Comparison of ENCODE assay signal across 17 mouse cellular contexts in the genomic region with DNA sequence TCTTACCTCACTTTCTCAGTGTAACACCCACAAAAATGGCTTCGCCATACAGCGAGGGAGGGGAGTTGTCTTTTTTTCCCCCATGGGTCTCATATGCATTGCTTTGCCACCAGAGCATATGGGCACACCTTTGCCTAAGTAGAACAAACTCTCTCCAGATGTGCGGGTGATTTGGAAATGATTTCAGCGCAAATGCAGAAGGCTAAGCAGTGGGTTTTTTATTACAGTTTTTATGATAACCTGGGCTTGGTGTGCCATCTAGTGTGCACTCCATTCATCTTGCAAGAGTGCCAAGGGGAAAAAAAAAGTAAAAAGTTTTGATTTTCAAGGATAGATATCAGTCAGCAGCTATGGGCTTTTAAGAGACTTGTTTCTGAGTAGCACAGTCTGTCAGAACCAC. TPM values are rescaled to one million over a fixed set of nuclear protein-coding genes. Genes with fewer than 3 reads are reported as not detected.
A peak's percentile ranks its signal among the peaks of the same experiment; 100 is the strongest.
DNase-seq lines count a peak whose midpoint lies in the region; ATAC-seq and TF ChIP-seq lines count a peak whose summit lies in the region.
"Had no signal": no experiment of that assay in that cellular context is flagged by ENCODE, and none has a peak within 500 bp of the region (broad histone marks: within the 10 kb centered on the region; RNA-seq: fewer than 3 reads in every experiment).

No protein-coding gene starts in this region.

- H3K4me2 ChIP-seq in embryonic facial prominence, embryonic 14.5 days (ENCODE audit: low read depth, low read length): no peak overlapping the region
- H3K4me2 ChIP-seq: heart, embryonic 15.5 days; hindbrain, embryonic 12.5 days; liver, embryonic 11.5 days had no signal

- H3K9ac ChIP-seq in embryonic facial prominence, embryonic 14.5 days (ENCODE audit: low read depth, low read length): no peak overlapping the region
- H3K9ac ChIP-seq: heart, embryonic 15.5 days; hindbrain, embryonic 12.5 days had no signal

- no peak for ATAC-seq in embryonic facial prominence, embryonic 14.5 days (ENCODE audit: low read depth)
- ATAC-seq: lung, postnatal 0 days had no signal

- H3K27ac ChIP-seq in gastrocnemius, adult 2 months: no peak overlapping the region
- no peak overlapping the region for H3K27ac ChIP-seq in thymus, adult 2 months (ENCODE audit: control insufficient read depth, insufficient read depth, low read length)
- no peak overlapping the region for H3K27ac ChIP-seq in embryonic facial prominence, embryonic 14.5 days (replicated peaks; ENCODE audit: low read depth, low read length)
- H3K27ac ChIP-seq: heart, embryonic 15.5 days; hindbrain, embryonic 12.5 days had no signal

- H3K4me1 ChIP-seq in thymus, adult 2 months (replicated peaks; ENCODE audit: control insufficient read depth, insufficient read depth, low read length): no peaks in the 10 kb centered on the region
- 0 out of 2 replicates have a peak, but pooled peaks cover 4% of the 10 kb centered on the region for H3K4me1 ChIP-seq in embryonic facial prominence, embryonic 14.5 days (ENCODE audit: control insufficient read depth, insufficient read depth, low read length)
- H3K4me1 ChIP-seq: hindbrain, embryonic 12.5 days had no signal

- no peaks in the 10 kb centered on the region for H3K9me3 ChIP-seq in embryonic facial prominence, embryonic 14.5 days (ENCODE audit: control insufficient read depth, low read length)
- H3K9me3 ChIP-seq: heart, embryonic 15.5 days; hindbrain, embryonic 12.5 days; megakaryocyte, embryonic 14.5 days had no signal

- no peaks in the 10 kb centered on the region for H3K27me3 ChIP-seq in thymus, adult 2 months (ENCODE audit: control insufficient read depth, insufficient read depth, low read length)
- no peaks in the 10 kb centered on the region for H3K27me3 ChIP-seq in embryonic facial prominence, embryonic 14.5 days (replicated peaks; ENCODE audit: control insufficient read depth, insufficient read depth, low read length)
- H3K27me3 ChIP-seq: heart, embryonic 15.5 days; hindbrain, embryonic 12.5 days had no signal

- H3K36me3 ChIP-seq in thymus, adult 2 months (ENCODE audit: control insufficient read depth, insufficient read depth, low read length): no peaks in the 10 kb centered on the region
- no peaks in the 10 kb centered on the region for H3K36me3 ChIP-seq in embryonic facial prominence, embryonic 14.5 days (ENCODE audit: control insufficient read depth, insufficient read depth, low read length)
- H3K36me3 ChIP-seq: heart, embryonic 15.5 days; hindbrain, embryonic 12.5 days had no signal

- TF ChIP-seq CTCF in gastrocnemius, adult 2 months (IDR thresholded peaks at IDR 0.05): peak; percentile 22; the same call in 1 of the 2 replicates
- TF ChIP-seq CTCF in thymus, adult 2 months (IDR thresholded peaks at IDR 0.05; ENCODE audit: borderline replicate concordance, control insufficient read depth, extremely low read depth, insufficient read depth, low read length, poor library complexity): no peak

- WGBS in thymus, adult 2 months: 81% methylated on average over 4 of the region's 4 CpGs
- 47% methylated on average over 4 of the region's 4 CpGs for WGBS in embryonic facial prominence, embryonic 14.5 days

- DNase-seq in gastrocnemius, adult 2 months: no peak
- DNase-seq in gastrocnemius, adult 18-20 months (ENCODE audit: low spot score): no peak
- peak; percentile 21 for DNase-seq in thymus, postnatal 0 days (ENCODE audit: low spot score)
- DNase-seq in thymus, adult 2 months: no peak
- peak; percentile 46 for DNase-seq in embryonic facial prominence, embryonic 14.5 days (ENCODE audit: low spot score)
- no peak for DNase-seq in cerebellum, adult 9-11 months
- no peak for DNase-seq in spleen, adult 18-20 months
- DNase-seq: kidney, adult 18-20 months; right cerebral cortex, postnatal 25 days; thymus, postnatal 25 days had no signal

- TF ChIP-seq POLR2A in thymus, adult 2 months (IDR thresholded peaks at IDR 0.05; ENCODE audit: control insufficient read depth, extremely low read depth, insufficient read depth, low read length, poor library complexity): no peak

- intact Hi-C loops in gastrocnemius, adult 2 months (cut with DNase I): loop anchor here (10.0 kb wide), 1 partner anchor 260 kb away; no protein-coding TSS in a partner anchor

- H3K4me3 ChIP-seq in gastrocnemius, adult 2 months: no peak overlapping the region
- H3K4me3 ChIP-seq in thymus, adult 2 months (ENCODE audit: control insufficient read depth, insufficient read depth, low read length): no peak overlapping the region
- H3K4me3 ChIP-seq in embryonic facial prominence, embryonic 14.5 days (ENCODE audit: low read depth, low read length): no peak overlapping the region
- H3K4me3 ChIP-seq: heart, embryonic 15.5 days; hindbrain, embryonic 12.5 days; megakaryocyte, embryonic 14.5 days had no signal

RNA-seq across cellular contexts. Expression of a gene that starts 28.7 kb away (rescaled TPM):
- total RNA-seq in gastrocnemius, adult 2 months (2021): 10 to 100 TPM; 16.7 to 32.1 TPM
- 10 to 100 TPM; 20.6 to 24.9 TPM for total RNA-seq in gastrocnemius, adult 18-20 months (2021)
- polyA plus RNA-seq in thymus, postnatal 0 days (2015; fragmentation: Nextera tagmentation; extraction: Ambion mirVana): 0.28 TPM in 1 of 2 replicates, not detected in the other
- not detected in 2 replicates for polyA plus RNA-seq in thymus, adult 2 months (2012; rRNA removed)
- not detected in 2 replicates for polyA plus RNA-seq in embryonic facial prominence, embryonic 14.5 days (2014; fragmentation: Nextera tagmentation; extraction: Ambion mirVana)
- polyA plus RNA-seq: gonadal fat pad, adult 2 months; heart, embryonic 15.5 days; hindbrain, embryonic 12.5 days; large intestine, adult 2 months; liver, embryonic 11.5 days; lung, postnatal 0 days had no signal

RNA-seq across cellular contexts. Expression of a gene that starts 29.4 kb away (rescaled TPM):
- 1 to 10 TPM; 2.3 to 2.5 TPM for total RNA-seq in gastrocnemius, adult 2 months (2021)
- 1 to 10 TPM; 1.5 to 1.6 TPM for total RNA-seq in gastrocnemius, adult 18-20 months (2021)
- 1.7 and 2.1 TPM in 2 replicates for polyA plus RNA-seq in thymus, postnatal 0 days (2015; fragmentation: Nextera tagmentation; extraction: Ambion mirVana)
- polyA plus RNA-seq in thymus, adult 2 months (2012; rRNA removed): 0.93 and 1.0 TPM in 2 replicates
- 1.1 and 1.6 TPM in 2 replicates for polyA plus RNA-seq in embryonic facial prominence, embryonic 14.5 days (2014; fragmentation: Nextera tagmentation; extraction: Ambion mirVana)

RNA-seq across cellular contexts. Expression of a gene that starts 29.7 kb away (rescaled TPM):
- 100 to 1,000 TPM; 108 to 149 TPM for total RNA-seq in gastrocnemius, adult 2 months (2021)
- 100 to 1,000 TPM in 1 of 2 experiments, 10 to 100 TPM in 1; 96.4 to 136 TPM for total RNA-seq in gastrocnemius, adult 18-20 months (2021)
- 239 and 324 TPM in 2 replicates for polyA plus RNA-seq in thymus, postnatal 0 days (2015; fragmentation: Nextera tagmentation; extraction: Ambion mirVana)
- polyA plus RNA-seq in thymus, adult 2 months (2012; rRNA removed): 34.6 and 38.1 TPM in 2 replicates
- polyA plus RNA-seq in embryonic facial prominence, embryonic 14.5 days (2014; fragmentation: Nextera tagmentation; extraction: Ambion mirVana): 497 and 498 TPM in 2 replicates

RNA-seq across cellular contexts. Expression of a gene that starts 43.8 kb away (rescaled TPM):
- 10 to 100 TPM; 36.1 to 77.7 TPM for total RNA-seq in gastrocnemius, adult 2 months (2021)
- total RNA-seq in gastrocnemius, adult 18-20 months (2021): 10 to 100 TPM; 47.6 to 52.8 TPM
- polyA plus RNA-seq in thymus, postnatal 0 days (2015; fragmentation: Nextera tagmentation; extraction: Ambion mirVana): 0.59 and 0.61 TPM in 2 replicates
- polyA plus RNA-seq in thymus, adult 2 months (2012; rRNA removed): 6.7 and 7.5 TPM in 2 replicates
- polyA plus RNA-seq in embryonic facial prominence, embryonic 14.5 days (2014; fragmentation: Nextera tagmentation; extraction: Ambion mirVana): 2.3 TPM in 2 replicates

Comparison
In these comparisons a context has a peak if more than half of its experiments do, and no peak if none do; other contexts are left out.
1. DNase-seq: peak in thymus, postnatal 0 days (single experiment) and embryonic facial prominence, embryonic 14.5 days (single experiment); none in gastrocnemius, adult 2 months (single experiment), gastrocnemius, adult 18-20 months (single experiment), thymus, adult 2 months (single experiment), cerebellum, adult 9-11 months (single experiment) and spleen, adult 18-20 months (0 of 2).